In the genomic region with DNA sequence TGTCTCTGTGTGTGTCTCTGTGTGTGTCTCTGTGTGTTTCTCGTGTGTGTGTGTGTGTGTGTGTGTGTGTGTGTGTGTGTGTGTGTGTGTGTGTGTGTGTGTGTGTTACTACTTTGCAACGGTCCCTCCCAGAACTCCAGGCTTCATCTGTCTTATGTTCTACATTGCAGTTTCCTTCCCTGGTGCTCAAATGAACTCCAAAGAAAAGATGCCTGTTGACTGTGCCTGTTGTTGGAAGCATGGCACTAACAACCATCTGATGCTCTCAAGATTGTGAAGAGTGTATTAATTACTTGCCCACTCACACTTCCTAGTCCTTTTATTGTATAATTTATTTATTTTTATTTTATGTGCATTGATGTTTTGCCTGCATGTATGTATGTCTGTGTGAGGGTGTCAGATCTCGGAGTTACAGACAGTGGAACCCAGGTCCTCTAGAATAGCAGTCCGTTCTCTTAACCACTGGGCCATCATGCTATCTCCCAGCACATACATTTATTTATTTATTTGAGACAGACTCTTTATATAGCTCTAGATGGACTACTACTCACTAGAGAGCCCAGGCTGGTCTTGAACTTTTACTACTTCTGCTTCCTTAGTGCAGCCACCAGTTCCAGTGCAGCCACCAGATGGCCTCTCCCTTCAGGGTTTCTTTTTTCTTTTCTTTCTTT, we compare ENCODE assay signal across 8 mouse cellular contexts. TPM values are rescaled to one million over a fixed set of nuclear protein-coding genes. Genes with fewer than 3 reads are reported as not detected.
DNase-seq lines count a peak whose midpoint lies in the region; ATAC-seq and TF ChIP-seq lines count a peak whose summit lies in the region.

No protein-coding gene starts in this region.

- no peaks in the 10 kb centered on the region for H3K36me3 ChIP-seq in heart, embryonic 11.5 days (ENCODE audit: control insufficient read depth, insufficient read depth, low read length)
- peaks cover 0 to 5% of the 10 kb centered on the region in 2 experiments for H3K36me3 ChIP-seq in CH12.LX (replicated peaks in 1 of 2; ENCODE audit: control insufficient read depth in 1 of 2, insufficient read depth in 1 of 2, low read length in 1 of 2)
- H3K36me3 ChIP-seq in forebrain, postnatal 0 days (ENCODE audit: insufficient read depth): no peaks in the 10 kb centered on the region
- peaks cover 9% of the 10 kb centered on the region for H3K36me3 ChIP-seq in megakaryocyte, embryonic 14.5 days (replicated peaks; ENCODE audit: low read length)

- peak overlapping the region; percentile 77 for H3K4me2 ChIP-seq in heart, embryonic 11.5 days
- H3K4me2 ChIP-seq in CH12.LX (ENCODE audit: insufficient read depth, low read depth, poor library complexity, severe bottlenecking): peak overlapping the region; percentile 41; the same call in 1 of the 2 replicates
- H3K4me2 ChIP-seq in forebrain, postnatal 0 days (ENCODE audit: low read depth): peak overlapping the region; percentile 62

- in situ Hi-C loops in CH12.LX (cut with MboI; ENCODE audit: low pct_ligation_motif_present, low pct_unique_long_range_greater_than_20kb, low sequenced_read_pairs): no loop called here

- dilution Hi-C loops in CH12.LX (cut with MboI; ENCODE audit: extremely low pct_ligation_motif_present, extremely low pct_unique_long_range_greater_than_20kb, low sequenced_read_pairs): no loop called here

- no peak for TF ChIP-seq CTCF in CH12.LX (conservative IDR thresholded peaks at IDR 0.05 in 1 of 2, IDR thresholded peaks at IDR 0.05 in 1 of 2; ENCODE audit: low read depth in 2 of 2, low read length in 2 of 2)
- TF ChIP-seq CTCF in forebrain, postnatal 0 days (IDR thresholded peaks at IDR 0.05; ENCODE audit: low read depth): no peak

- no peaks in the 10 kb centered on the region for H3K9me3 ChIP-seq in heart, embryonic 11.5 days (replicated peaks; ENCODE audit: control insufficient read depth, low read length)
- H3K9me3 ChIP-seq in CH12.LX (replicated peaks; ENCODE audit: low read length): no peaks in the 10 kb centered on the region
- no peaks in the 10 kb centered on the region for H3K9me3 ChIP-seq in forebrain, postnatal 0 days (ENCODE audit: low read length)
- peaks cover 5% of the 10 kb centered on the region; the same call in 1 of the 2 replicates for H3K9me3 ChIP-seq in megakaryocyte, embryonic 14.5 days

- H3K27me3 ChIP-seq in heart, embryonic 11.5 days (ENCODE audit: control insufficient read depth, insufficient read depth, low read length): no peaks in the 10 kb centered on the region
- no peaks in the 10 kb centered on the region for H3K27me3 ChIP-seq in CH12.LX (replicated peaks)
- H3K27me3 ChIP-seq in forebrain, postnatal 0 days (ENCODE audit: insufficient read depth, low read length): no peaks in the 10 kb centered on the region
- no peaks in the 10 kb centered on the region for H3K27me3 ChIP-seq in megakaryocyte, embryonic 14.5 days (replicated peaks)

- H3K79me2 ChIP-seq in CH12.LX (replicated peaks; ENCODE audit: control insufficient read depth, extremely low read depth, insufficient read depth, poor library complexity, severe bottlenecking): peaks cover 23% of the 10 kb centered on the region

- TF ChIP-seq POLR2A in CH12.LX (IDR thresholded peaks at IDR 0.05; ENCODE audit: low read depth, low read length): no peak

- 66% methylated on average over 3 of the region's 4 CpGs for WGBS in heart, embryonic 11.5 days (ENCODE audit: insufficient replicate concordance)
- 53% methylated on average over 4 of the region's 4 CpGs for WGBS in forebrain, postnatal 0 days

- ATAC-seq in heart, embryonic 11.5 days (replicated peaks; ENCODE audit: insufficient number of reproducible peaks, low FRiP score, low TSS enrichment): no peak
- peak; percentile 16 for ATAC-seq in forebrain, postnatal 0 days

- no peak for TF ChIP-seq RAD21 in CH12.LX (IDR thresholded peaks at IDR 0.05; ENCODE audit: low read depth, low read length)

- peak overlapping the region; percentile 92; the same call in 1 of the 2 replicates for H3K9ac ChIP-seq in heart, embryonic 11.5 days (ENCODE audit: low read depth, low read length)
- no peak overlapping the region for H3K9ac ChIP-seq in CH12.LX (ENCODE audit: insufficient read depth, low read depth)
- H3K9ac ChIP-seq in forebrain, postnatal 0 days: peak overlapping the region; percentile 78; the same call in 1 of the 2 replicates

- TF ChIP-seq EP300 in CH12.LX (IDR thresholded peaks at IDR 0.05; ENCODE audit: low read length): no peak

- no peak for DNase-seq in heart, adult 11 months
- DNase-seq in CH12.LX (ENCODE audit: extremely low read depth): no peak
- no peak for DNase-seq in forebrain, postnatal 0 days
- DNase-seq in adrenal gland, postnatal 25 days: no peak
- DNase-seq in right cerebral cortex, postnatal 10 days (ENCODE audit: low spot score in 2 of 2): no peak
- DNase-seq in ovary, postnatal 36 days (ENCODE audit: low spot score): no peak

- H3K4me3 ChIP-seq in heart, embryonic 11.5 days (ENCODE audit: low read depth, low read length): peak overlapping the region; percentile 83
- peak overlapping the region in 1 of 3 experiments; percentile 74 for H3K4me3 ChIP-seq in CH12.LX (replicated peaks in 1 of 3; ENCODE audit: low read depth in 2 of 3, low read length in 2 of 3, poor library complexity in 1 of 3)
- peak overlapping the region; percentile 87 for H3K4me3 ChIP-seq in forebrain, postnatal 0 days (ENCODE audit: low read depth, low read length)
- H3K4me3 ChIP-seq in megakaryocyte, embryonic 14.5 days (replicated peaks): peak overlapping the region; percentile 96

- H3K27ac ChIP-seq in heart, embryonic 11.5 days (ENCODE audit: low read depth, low read length): peak overlapping the region; percentile 64; the same call in 1 of the 2 replicates
- no peak overlapping the region for H3K27ac ChIP-seq in CH12.LX (ENCODE audit: insufficient read depth, low read depth)
- no peak overlapping the region for H3K27ac ChIP-seq in forebrain, postnatal 0 days (ENCODE audit: low read depth, low read length)

- peaks cover 9% of the 10 kb centered on the region for H3K4me1 ChIP-seq in heart, embryonic 11.5 days (ENCODE audit: control insufficient read depth, insufficient read depth, low read length)
- H3K4me1 ChIP-seq in CH12.LX (ENCODE audit: control insufficient read depth in 1 of 2, insufficient read depth in 2 of 2): peaks cover 0 to 13% of the 10 kb centered on the region in 2 experiments; a peak in 2 of 4 replicates
- H3K4me1 ChIP-seq in forebrain, postnatal 0 days (ENCODE audit: insufficient read depth): peaks cover 7% of the 10 kb centered on the region
- H3K4me1 ChIP-seq in megakaryocyte, embryonic 14.5 days: peaks cover 42% of the 10 kb centered on the region

TF ChIP-seq in CH12.LX, 34 proteins besides CTCF, POLR2A, EP300 and RAD21:
- TF ChIP-seq MAX (IDR thresholded peaks at IDR 0.05; ENCODE audit: low read length): no peak
TF ChIP-seq in CH12.LX: peak in this region for 0.

RNA-seq across cellular contexts. Expression of a gene that starts 0.5 kb away (rescaled TPM):
- polyA plus RNA-seq in heart, embryonic 11.5 days (2014; fragmentation: Nextera tagmentation; extraction: Ambion mirVana): 34.1 and 36.4 TPM in 2 replicates
- 22.8 and 25.5 TPM in 2 replicates for total RNA-seq in CH12.LX (2012; rRNA removed)
- 34.5 and 41.3 TPM in 2 replicates for total RNA-seq in CH12.LX (2014; rRNA removed)
- 43.4 and 45.3 TPM in 2 replicates for polyA plus RNA-seq in CH12.LX (2012; ENCODE audit: insufficient read length, low read depth)
- total RNA-seq in forebrain, postnatal 0 days (2014; rRNA removed): 28.9 and 48.5 TPM in 2 replicates
- polyA plus RNA-seq in forebrain, postnatal 0 days (2015; fragmentation: Nextera tagmentation; extraction: Ambion mirVana): 10.6 and 15.5 TPM in 2 replicates
- 0.79 and 2.8 TPM in 2 replicates for polyA plus RNA-seq in megakaryocyte, embryonic 14.5 days (2012; ENCODE audit: insufficient read depth, low replicate concordance)
- total RNA-seq in adrenal gland, postnatal 25 days (2021): 31.2 and 35.6 TPM in 2 replicates
